Mouse (Mus musculus) ES-E14 (cell line): ENCODE measurements around the gene Gm10135.

Source experiments
- CHD2 ChIP-seq: IDR thresholded peaks from 2 replicates; pipeline ENCODE4 v1.6.1; 2014; ENCODE audit warnings: mild to moderate bottlenecking, low read depth, low read length, inconsistent platforms
- HCFC1 ChIP-seq: IDR thresholded peaks from 2 replicates; pipeline ENCODE4 v1.6.1; 2012; ENCODE audit warnings: low read length, inconsistent platforms, borderline replicate concordance; ENCODE audit not compliant: insufficient read depth
- MAFK ChIP-seq: IDR thresholded peaks from 2 replicates; pipeline ENCODE4 v1.6.1; 2014; ENCODE audit warnings: mild to moderate bottlenecking, low read depth, low read length, inconsistent platforms; ENCODE audit not compliant: insufficient read depth
- ZC3H11A ChIP-seq: IDR thresholded peaks from 2 replicates; pipeline ENCODE4 v1.6.1; 2012; ENCODE audit warnings: low read depth, mild to moderate bottlenecking, inconsistent platforms, low read length, borderline replicate concordance
- ZNF384 ChIP-seq: IDR thresholded peaks from 2 replicates; pipeline ENCODE4 v1.6.1; 2012; ENCODE audit warnings: low read depth, low read length, inconsistent platforms

DNA sequence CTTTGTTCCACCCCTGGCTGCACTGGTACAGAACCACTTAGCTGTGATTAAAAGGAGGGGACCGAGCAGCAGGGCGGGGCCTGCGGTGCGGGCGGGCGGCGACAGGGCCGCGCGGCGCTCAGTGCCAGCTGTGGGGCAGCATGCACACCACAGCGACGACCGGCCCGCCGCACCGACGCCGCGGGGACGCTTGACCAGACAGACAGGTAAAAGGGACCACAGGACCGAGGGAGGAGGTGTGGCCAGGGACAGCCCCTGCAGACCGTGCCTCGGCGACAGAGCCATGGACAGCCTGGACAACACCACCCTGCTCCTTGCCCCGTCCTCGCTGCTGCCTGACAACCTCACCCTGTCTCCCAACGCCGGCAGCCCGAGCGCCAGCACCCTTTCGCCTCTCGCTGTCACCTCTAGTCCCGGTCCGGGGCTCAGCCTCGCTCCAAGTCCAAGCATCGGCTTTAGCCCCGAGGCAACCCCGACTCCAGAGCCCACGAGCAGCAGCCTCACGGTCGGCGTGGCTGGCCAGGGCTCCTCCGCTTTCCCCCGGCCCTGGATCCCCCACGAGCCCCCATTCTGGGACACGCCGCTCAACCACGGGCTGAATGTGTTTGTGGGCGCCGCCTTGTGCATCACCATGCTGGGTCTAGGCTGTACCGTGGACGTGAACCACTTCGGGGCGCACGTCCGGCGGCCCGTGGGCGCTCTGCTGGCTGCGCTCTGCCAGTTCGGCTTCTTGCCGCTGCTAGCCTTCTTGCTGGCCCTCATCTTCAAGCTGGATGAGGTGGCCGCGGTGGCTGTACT, 32.5 kb upstream of the Gm10135 start, which contains the start of gene Slc10a4:
- TF ChIP-seq ZNF384 (no peak), ZC3H11A (no peak), CHD2 (no peak), MAFK (no peak), HCFC1 (no peak)
